Mouse (Mus musculus): ENCODE data around the gene Zfp300. TPM values are rescaled to one million over a fixed set of nuclear protein-coding genes. Genes with fewer than 3 reads are reported as not detected.

Zfp300 gene
- total RNA-seq (2021), result under 1 TPM; 0.16 to 0.17 TPM
- long read RNA-seq, experiment 1, result 0 reads
- long read RNA-seq, experiment 2, result 0 reads

- DNase-seq (ENCODE audit: low spot score), result peak; percentile 47
Observed at GRCm38 (mm10) chrX:21088983-21089866, at the start of gene Zfp300. Gene Zfp300 (minus strand): TSS chrX:21089527.

- DNase-seq (ENCODE audit: low spot score), result no peak
Observed at GRCm38 (mm10) chrX:21115520-21115919, 26.2 kb upstream of the Zfp300 start, which contains the start of gene Ssxa1. Gene Ssxa1 (plus strand): TSS chrX:21115820.

- no peak for DNase-seq (ENCODE audit: low spot score)
Observed at GRCm38 (mm10) chrX:21089867-21090239, 526 bp upstream of the Zfp300 start.

GRCm38 (mm10) chrX:21088645-21088982 is 713 bp downstream of the Zfp300 start:
- DNase-seq (ENCODE audit: low spot score), result no peak

- no peak for DNase-seq (ENCODE audit: low spot score)
Observed at GRCm38 (mm10) chrX:21068106-21068505, 21.2 kb downstream of the Zfp300 start, which contains the start of gene Spaca5. Gene Spaca5 (plus strand): TSS chrX:21068406.

- no peak for DNase-seq (ENCODE audit: low spot score)
Observed at GRCm38 (mm10) chrX:21062544-21062890, 26.8 kb downstream of the Zfp300 start.

GRCm38 (mm10) chrX:21061866-21062543 is 27.3 kb downstream of the Zfp300 start, which contains the start of gene Zfp182:
Gene Zfp182 (minus strand): TSS chrX:21062316.
- DNase-seq (ENCODE audit: low spot score), result peak; percentile 75

- DNase-seq (ENCODE audit: low spot score), result no peak
Observed at GRCm38 (mm10) chrX:21061460-21061859, 27.9 kb downstream of the Zfp300 start.

Other genes starting within 250 kb of the Zfp300 start
- 1 to 10 TPM in 1 of 2 experiments, under 1 TPM in 1; 0.62 to 1.7 TPM for gene Timp1, start 219.4 kb downstream of the Zfp300 start, total RNA-seq (2021)
- gene Syn1, start 168.5 kb downstream of the Zfp300 start, total RNA-seq (2021), result under 1 TPM; 0.07 TPM
- gene Cfp, start 158.0 kb downstream of the Zfp300 start, total RNA-seq (2021), result 1 to 10 TPM; 3.0 to 3.7 TPM
- 1 to 10 TPM; 5.7 to 6.1 TPM for gene Elk1, start 138.9 kb downstream of the Zfp300 start, total RNA-seq (2021)
- 10 to 100 TPM; 34.9 to 35.0 TPM for gene Uxt, start 127.5 kb downstream of the Zfp300 start, total RNA-seq (2021)
- 1 to 10 TPM; 1.3 to 1.6 TPM for gene Zfp182, start 27.2 kb downstream of the Zfp300 start, total RNA-seq (2021)
- gene Spaca5, start 21.1 kb downstream of the Zfp300 start, total RNA-seq (2021), result not detected
- gene Ssxa1, start 26.3 kb upstream of the Zfp300 start, total RNA-seq (2021), result not detected
- gene Gm21876, start 86.1 kb upstream of the Zfp300 start, total RNA-seq (2021), result not detected

Measured in gastrocnemius, adult 18-20 months (tissue).